Mouse (Mus musculus) lung, embryonic 14.5 days (tissue): ENCODE data around the gene Sirt3. TPM values are rescaled to one million over a fixed set of nuclear protein-coding genes. Genes with fewer than 3 reads are reported as not detected.
A peak's percentile ranks its signal among the peaks of the same experiment; 100 is the strongest.
"Not testable (repeated sequence)": the region's sequence is repeated elsewhere in the genome, so short reads cannot be mapped to it uniquely, and the experiment has no call there.

Experiments
- ATAC-seq: fragments of 200-750 bp; cut with Nextera tagmentation; 2 replicates; pipeline ENCODE4 v1.8.0; 2017; ENCODE audit warnings: mild to moderate bottlenecking, moderate TSS enrichment, moderate library complexity; ENCODE audit not compliant: insufficient read depth
- DNase-seq: peaks from one replicate; pipeline ENCODE4 v3.0.0-alpha.2; 2015
- H3K27ac ChIP-seq: fragments of 300-500 bp; sonication (generic); 2 replicates; pipeline ENCODE4 v1.5.1; 2014; ENCODE audit warnings: low read depth, mild to moderate bottlenecking, moderate library complexity
- H3K27me3 ChIP-seq: fragments of 300-500 bp; sonication (generic); 2 replicates; pipeline ENCODE4 v1.6.1; 2014; ENCODE audit warnings: low read length, control low read depth; ENCODE audit not compliant: insufficient read depth
- H3K36me3 ChIP-seq: fragments of 300-500 bp; sonication (generic); 2 replicates; pipeline ENCODE4 v1.6.1; 2014; ENCODE audit warnings: control low read depth; ENCODE audit not compliant: insufficient read depth
- H3K4me1 ChIP-seq: fragments of 300-500 bp; sonication (generic); 2 replicates; pipeline ENCODE4 v1.6.1; 2014; ENCODE audit warnings: antibody characterized with exemption, control low read depth; ENCODE audit not compliant: insufficient read depth
- H3K4me2 ChIP-seq: fragments of 300-500 bp; sonication (generic); 2 replicates; pipeline ENCODE4 v1.6.1; 2014; ENCODE audit warnings: mild to moderate bottlenecking
- H3K4me3 ChIP-seq: fragments of 300-500 bp; sonication (generic); 2 replicates; pipeline ENCODE4 v1.5.1; 2014; ENCODE audit warnings: low read depth, low read length
- H3K9ac ChIP-seq: fragments of 300-500 bp; sonication (generic); 2 replicates; pipeline ENCODE4 v1.6.1; 2014
- H3K9me3 ChIP-seq: fragments of 300-500 bp; sonication (generic); 2 replicates; pipeline ENCODE4 v1.6.1; 2016; ENCODE audit warnings: low read depth, low read length, control low read depth
- CTCF ChIP-seq: IDR thresholded peaks from 2 replicates; pipeline ENCODE4 v1.5.1; 2016; ENCODE audit warnings: antibody characterized with exemption, low read depth
- WGBS: fragments of 180-500 bp; shearing (Covaris S2); extraction: QIAGEN DNeasy Blood & Tissue Kit; methylation state at CpG from one replicate; pipeline ENCODE4 v1.1.7; 2014; 5-methylcytosine and 5-hydroxymethylcytosine counted together
- polyA plus RNA-seq: library from polyadenylated mRNA; unstranded; fragments of >200 nt; fragmentation: Nextera tagmentation; extraction: Ambion mirVana; gene quantifications from 2 replicates; pipeline ENCODE4 v1.2.1, GENCODE M21; 2014

Sirt3 gene
- polyA plus RNA-seq, 1 experiment from 2014 or later = 16.6 TPM

DNA sequence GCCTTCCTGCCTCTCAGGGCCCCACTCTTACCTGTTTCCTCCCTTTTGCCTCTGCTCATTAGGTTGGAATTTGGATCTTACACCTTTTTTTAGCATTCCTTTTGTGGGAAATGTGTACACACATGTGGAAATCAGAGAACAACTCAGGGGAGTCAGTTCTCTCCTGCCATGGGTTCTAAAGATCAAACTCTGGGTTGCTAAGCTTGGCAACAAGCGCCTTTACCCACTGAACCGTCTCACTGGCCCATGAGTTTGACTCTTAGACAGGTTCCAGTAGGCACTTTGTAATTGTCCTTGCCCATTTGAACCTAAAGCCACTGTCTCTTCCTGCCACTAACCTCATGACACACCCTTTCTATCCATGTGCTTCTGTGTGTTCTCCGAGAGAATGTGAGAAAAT, 12.5 kb upstream of the Sirt3 start:
- 92% methylated on average over 3 of the region's 3 CpGs for WGBS

DNA sequence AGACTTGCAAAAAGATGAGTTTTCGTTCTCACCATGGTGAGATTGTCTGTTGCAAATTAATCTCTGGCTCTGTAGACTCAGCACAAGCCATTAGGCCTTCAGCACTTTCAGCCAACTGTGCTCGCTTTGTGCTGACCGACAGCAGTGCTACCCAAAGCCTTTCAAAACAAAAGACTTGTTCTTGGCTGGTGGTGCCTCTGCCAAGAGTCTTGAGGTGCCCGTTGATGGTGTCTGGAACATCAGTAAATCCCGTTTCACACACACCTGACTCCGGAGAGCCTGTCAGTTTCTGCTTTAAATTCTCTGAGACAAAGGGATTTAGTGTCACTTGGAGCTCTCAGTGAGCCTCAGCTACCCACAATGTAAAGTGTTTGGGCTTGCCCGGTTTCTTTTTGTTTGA, 11.9 kb upstream of the Sirt3 start:
- TF ChIP-seq CTCF = no peak
- WGBS = 89% methylated on average over 7 of the region's 7 CpGs
- Histone ChIP-seq H3K4me2 (no peak overlapping the region), H3K9ac (no peak overlapping the region), H3K9me3 (no peaks in the 10 kb centered on the region), H3K27me3 (no peaks in the 10 kb centered on the region), H3K27ac (no peak overlapping the region), H3K4me1 (no peaks in the 10 kb centered on the region), H3K36me3 (peaks cover 74% of the 10 kb centered on the region), H3K4me3 (no peak overlapping the region)
- DNase-seq = no peak
- no peak for ATAC-seq

More for the DNA sequence above, 12.5 kb upstream of the Sirt3 start:
- no peaks in the 10 kb centered on the region for H3K27me3 ChIP-seq
- peaks cover 70% of the 10 kb centered on the region for H3K36me3 ChIP-seq
- no peaks in the 10 kb centered on the region for H3K9me3 ChIP-seq
- DNase-seq = no peak
- no peak for TF ChIP-seq CTCF
- H3K27ac ChIP-seq = no peak overlapping the region
- ATAC-seq = no peak
- H3K4me3 ChIP-seq = no peak overlapping the region
- no peak overlapping the region for H3K9ac ChIP-seq
- H3K4me2 ChIP-seq = no peak overlapping the region
- H3K4me1 ChIP-seq = no peaks in the 10 kb centered on the region

- ATAC-seq, H3K27ac ChIP-seq, H3K4me2 ChIP-seq, H3K4me3 ChIP-seq, H3K9ac ChIP-seq, H3K4me1 ChIP-seq, H3K27me3 ChIP-seq, H3K9me3 ChIP-seq, DNase-seq: not testable (repeated sequence)
- WGBS = 95% methylated on average over 16 of the region's 16 CpGs
- peaks cover 75% of the 10 kb centered on the region for H3K36me3 ChIP-seq
These were observed 8.5 kb upstream of the Sirt3 start for GRCm38 (mm10) chr7:140890636-140891035.

DNA sequence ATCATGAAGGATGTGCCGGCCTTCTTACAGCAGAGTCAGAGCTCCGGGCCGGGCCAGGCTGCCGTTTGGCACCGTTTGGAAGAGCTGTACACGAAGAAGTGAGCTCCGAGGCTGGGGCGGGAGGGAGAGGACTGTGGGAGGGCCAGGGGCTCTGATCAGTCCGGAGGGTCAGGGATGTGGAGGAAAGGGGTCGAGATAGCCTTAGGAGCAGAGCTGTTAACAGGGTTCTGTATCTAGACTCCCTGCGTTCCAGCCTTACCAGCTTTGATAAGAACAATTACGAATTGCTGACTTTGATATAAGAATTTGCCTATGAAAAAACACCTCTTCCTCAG, 327 bp upstream of the Sirt3 start:
- TF ChIP-seq CTCF = no peak
- H3K27ac ChIP-seq = peak overlapping the region; percentile 38; the same call in 1 of the 2 replicates
- H3K9ac ChIP-seq = peak overlapping the region; percentile 79
- H3K9me3 ChIP-seq = no peaks in the 10 kb centered on the region
- H3K4me3 ChIP-seq = peak overlapping the region; percentile 89
- peak; percentile 54; the same call in 1 of the 2 replicates for ATAC-seq
- H3K36me3 ChIP-seq = peaks cover 28% of the 10 kb centered on the region
- no peak for DNase-seq
- 0% methylated on average over 12 of the region's 12 CpGs for WGBS
- H3K4me1 ChIP-seq = peaks cover 4% of the 10 kb centered on the region; the same call in 1 of the 2 replicates
- peak overlapping the region; percentile 87 for H3K4me2 ChIP-seq
- H3K27me3 ChIP-seq = no peaks in the 10 kb centered on the region

- Histone ChIP-seq H3K27ac (0 out of 2 replicates have a peak overlapping the region, but pooled peaks have one; percentile 88), H3K4me2 (peak overlapping the region; percentile 87), H3K4me3 (peak overlapping the region; percentile 89), H3K4me1 (peaks cover 4% of the 10 kb centered on the region; the same call in 1 of the 2 replicates), H3K36me3 (peaks cover 26% of the 10 kb centered on the region; the same call in 1 of the 2 replicates), H3K27me3 (no peaks in the 10 kb centered on the region), H3K9ac (peak overlapping the region; percentile 79), H3K9me3 (no peaks in the 10 kb centered on the region)
- WGBS = 13% methylated on average over 8 of the region's 8 CpGs
- TF ChIP-seq CTCF = no peak
- DNase-seq (no peak), ATAC-seq (no peak)
These were observed 1.1 kb downstream of the Sirt3 start for GRCm38 (mm10) chr7:140880865-140881515.

GRCm38 (mm10) chr7:140880419-140880818, 1.7 kb downstream of the Sirt3 start:
- 78% methylated on average over 3 of the region's 3 CpGs for WGBS
- peak overlapping the region; percentile 87 for H3K4me2 ChIP-seq
- DNase-seq = no peak

DNA sequence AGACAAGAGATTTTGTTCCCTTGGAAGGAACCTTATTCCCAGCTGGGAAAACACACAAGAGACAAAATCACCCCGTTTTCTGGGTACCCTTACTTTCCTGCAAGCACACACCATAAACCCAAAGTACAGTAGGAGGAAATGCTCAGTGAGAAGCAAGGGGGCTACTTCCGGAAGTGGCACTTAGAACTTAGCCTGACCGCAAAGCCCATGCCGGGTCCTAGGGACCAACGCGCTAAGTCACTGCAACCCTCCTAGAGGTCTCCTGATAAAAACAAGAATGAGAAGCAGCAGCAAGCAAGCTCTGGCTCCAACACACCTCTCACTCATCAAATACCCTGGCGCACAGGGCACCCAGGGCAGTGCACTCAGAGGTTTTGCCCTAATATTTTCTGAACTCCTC, 2.8 kb downstream of the Sirt3 start:
- WGBS = 85% methylated on average over 7 of the region's 7 CpGs
- Histone ChIP-seq H3K4me1 (peaks cover 4% of the 10 kb centered on the region; the same call in 1 of the 2 replicates), H3K9ac (no peak overlapping the region), H3K27me3 (no peaks in the 10 kb centered on the region), H3K4me2 (no peak overlapping the region), H3K4me3 (no peak overlapping the region), H3K27ac (no peak overlapping the region), H3K9me3 (no peaks in the 10 kb centered on the region), H3K36me3 (peaks cover 26% of the 10 kb centered on the region; the same call in 1 of the 2 replicates)
- no peak for TF ChIP-seq CTCF
- ATAC-seq (no peak), DNase-seq (no peak)

More at GRCm38 (mm10) chr7:140880419-140880818, 1.7 kb downstream of the Sirt3 start:
- no peak overlapping the region for H3K4me3 ChIP-seq
- no peak overlapping the region for H3K27ac ChIP-seq
- H3K27me3 ChIP-seq = no peaks in the 10 kb centered on the region
- ATAC-seq = no peak
- H3K4me1 ChIP-seq = peaks cover 4% of the 10 kb centered on the region; the same call in 1 of the 2 replicates
- peaks cover 22% of the 10 kb centered on the region; the same call in 1 of the 2 replicates for H3K36me3 ChIP-seq
- TF ChIP-seq CTCF = no peak
- no peak overlapping the region for H3K9ac ChIP-seq
- no peaks in the 10 kb centered on the region for H3K9me3 ChIP-seq
